ENCODE assay signal across 27 mouse cellular contexts in the genomic region with DNA sequence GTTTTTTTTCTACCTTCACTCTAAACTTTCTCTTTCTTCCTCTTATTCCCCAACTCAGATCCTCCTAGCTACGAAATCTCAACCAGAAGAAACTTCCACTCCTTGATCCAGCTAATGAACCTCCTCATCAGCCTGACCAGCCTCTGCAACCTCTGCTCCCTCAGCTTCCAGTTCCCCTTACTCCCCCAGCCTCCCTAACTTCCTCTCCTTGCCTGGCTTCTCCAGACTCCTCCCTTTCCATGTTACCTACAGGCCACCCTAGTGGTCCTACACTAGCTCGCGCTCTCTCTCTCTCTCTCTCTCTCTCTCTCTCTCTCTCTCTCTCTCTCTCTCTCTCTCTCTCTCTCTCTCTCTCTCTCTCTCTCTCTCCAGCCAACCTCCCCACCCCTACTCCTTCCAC. TPM values are rescaled to one million over a fixed set of nuclear protein-coding genes. Genes with fewer than 3 reads are reported as not detected.
DNase-seq lines count a peak whose midpoint lies in the region; ATAC-seq lines count a peak whose summit lies in the region.
"Had no signal": no experiment of that assay in that cellular context is flagged by ENCODE, and none has a peak within 500 bp of the region (broad histone marks: within the 10 kb centered on the region; RNA-seq: fewer than 3 reads in every experiment).

No protein-coding gene starts in this region.

- no peaks in the 10 kb centered on the region for H3K36me3 ChIP-seq in midbrain, embryonic 10.5 days
- no peaks in the 10 kb centered on the region for H3K36me3 ChIP-seq in midbrain, embryonic 16.5 days (ENCODE audit: control insufficient read depth, insufficient read depth, low read length)
- no peaks in the 10 kb centered on the region for H3K36me3 ChIP-seq in kidney, embryonic 16.5 days (ENCODE audit: insufficient read depth, low read length)
- H3K36me3 ChIP-seq: embryonic facial prominence, embryonic 10.5 days; embryonic facial prominence, embryonic 12.5 days; forebrain, embryonic 15.5 days had no signal

- no peaks in the 10 kb centered on the region for H3K9me3 ChIP-seq in midbrain, embryonic 10.5 days (replicated peaks)
- no peaks in the 10 kb centered on the region for H3K9me3 ChIP-seq in midbrain, embryonic 16.5 days (replicated peaks; ENCODE audit: control insufficient read depth, low read length, poor library complexity, severe bottlenecking)
- no peaks in the 10 kb centered on the region for H3K9me3 ChIP-seq in kidney, embryonic 16.5 days (ENCODE audit: low read length)
- H3K9me3 ChIP-seq: embryonic facial prominence, embryonic 10.5 days; embryonic facial prominence, embryonic 12.5 days; forebrain, embryonic 13.5 days; forebrain, embryonic 15.5 days had no signal

- H3K27me3 ChIP-seq in midbrain, embryonic 10.5 days (ENCODE audit: low read depth, poor library complexity, severe bottlenecking): no peaks in the 10 kb centered on the region
- no peaks in the 10 kb centered on the region for H3K27me3 ChIP-seq in midbrain, embryonic 16.5 days (ENCODE audit: control insufficient read depth, insufficient read depth, low read depth, low read length)
- no peaks in the 10 kb centered on the region for H3K27me3 ChIP-seq in kidney, embryonic 16.5 days (ENCODE audit: insufficient read depth, low read length)
- H3K27me3 ChIP-seq: embryonic facial prominence, embryonic 12.5 days; forebrain, embryonic 13.5 days; forebrain, embryonic 15.5 days had no signal

- no peak overlapping the region for H3K27ac ChIP-seq in midbrain, embryonic 10.5 days (replicated peaks)
- no peak overlapping the region for H3K27ac ChIP-seq in midbrain, embryonic 16.5 days (ENCODE audit: low read length)
- no peak overlapping the region for H3K27ac ChIP-seq in kidney, embryonic 16.5 days (ENCODE audit: low read length)
- H3K27ac ChIP-seq: embryonic facial prominence, embryonic 10.5 days; embryonic facial prominence, embryonic 12.5 days; forebrain, embryonic 13.5 days; forebrain, embryonic 15.5 days had no signal

- no peak overlapping the region for H3K4me2 ChIP-seq in midbrain, embryonic 16.5 days (ENCODE audit: low read length)
- H3K4me2 ChIP-seq in kidney, embryonic 16.5 days (replicated peaks; ENCODE audit: low read depth, low read length): no peak overlapping the region
- H3K4me2 ChIP-seq: embryonic facial prominence, embryonic 12.5 days; forebrain, embryonic 13.5 days; forebrain, embryonic 15.5 days had no signal

- H3K4me3 ChIP-seq in midbrain, embryonic 10.5 days: no peak overlapping the region
- H3K4me3 ChIP-seq in midbrain, embryonic 16.5 days (ENCODE audit: low read depth, low read length): no peak overlapping the region
- H3K4me3 ChIP-seq in kidney, embryonic 16.5 days (ENCODE audit: low read length): no peak overlapping the region
- H3K4me3 ChIP-seq: embryonic facial prominence, embryonic 10.5 days; embryonic facial prominence, embryonic 12.5 days; forebrain, embryonic 13.5 days; forebrain, embryonic 15.5 days had no signal

- WGBS in midbrain, embryonic 10.5 days: 76% methylated on average over 3 of the region's 3 CpGs
- 81% methylated on average over 3 of the region's 3 CpGs for WGBS in midbrain, embryonic 16.5 days
- whole genome bisulfite sequencing in kidney, embryonic 16.5 days: 67% methylated on average over 3 of the region's 3 CpGs

- peak; percentile 5 for DNase-seq in midbrain, embryonic 10.5 days (ENCODE audit: low spot score)
- DNase-seq in lung, postnatal 4 days: no peak
- DNase-seq: adrenal gland, adult 2 months; adrenal gland, postnatal 10 days; adrenal gland, postnatal 25 days; cerebellum, adult 11 months; cerebellum, adult 18-20 months; cerebellum, adult 8-10 months; cerebellum, adult 9-11 months; cerebellum, postnatal 14 days; cerebellum, postnatal 36 days had no signal

- no peak for ATAC-seq in midbrain, embryonic 16.5 days
- 0 out of 2 replicates have a peak, but pooled peaks have one; percentile 22 for ATAC-seq in common myeloid progenitor, adult 5-6 weeks (replicated peaks; ENCODE audit: low read depth, poor library complexity, severe bottlenecking)
- ATAC-seq in granulocyte monocyte progenitor cell, adult 5-6 weeks (replicated peaks; ENCODE audit: poor library complexity, severe bottlenecking): peak; percentile 72
- peak; percentile 50; the same call in 1 of the 2 replicates for ATAC-seq in megakaryocyte progenitor cell, adult 5-6 weeks (replicated peaks; ENCODE audit: poor library complexity)
- no peak for ATAC-seq in kidney, embryonic 16.5 days (ENCODE audit: low FRiP score, low TSS enrichment)
- ATAC-seq: forebrain, embryonic 13.5 days; forebrain, embryonic 15.5 days had no signal

- no peaks in the 10 kb centered on the region for H3K4me1 ChIP-seq in midbrain, embryonic 10.5 days
- no peaks in the 10 kb centered on the region for H3K4me1 ChIP-seq in midbrain, embryonic 16.5 days (ENCODE audit: control insufficient read depth, insufficient read depth, low read length)
- H3K4me1 ChIP-seq in kidney, embryonic 16.5 days (ENCODE audit: insufficient read depth, low read length): no peaks in the 10 kb centered on the region
- H3K4me1 ChIP-seq: embryonic facial prominence, embryonic 10.5 days; embryonic facial prominence, embryonic 12.5 days; forebrain, embryonic 13.5 days; forebrain, embryonic 15.5 days had no signal

- no peak overlapping the region for H3K9ac ChIP-seq in midbrain, embryonic 16.5 days (ENCODE audit: low read depth, low read length)
- H3K9ac ChIP-seq in kidney, embryonic 16.5 days (replicated peaks; ENCODE audit: low read length): no peak overlapping the region
- H3K9ac ChIP-seq: embryonic facial prominence, embryonic 12.5 days; forebrain, embryonic 13.5 days; forebrain, embryonic 15.5 days had no signal

RNA-seq across cellular contexts. Expression of gene Fkbp6, which starts 33.7 kb away (rescaled TPM):
- polyA plus RNA-seq in midbrain, embryonic 10.5 days (2016; fragmentation: Nextera tagmentation; extraction: Ambion mirVana): 0.11 TPM in 1 of 2 replicates, not detected in the other
- 0.34 and 0.45 TPM in 2 replicates for polyA plus RNA-seq in midbrain, embryonic 16.5 days (2015; fragmentation: Nextera tagmentation; extraction: Ambion mirVana)
- not detected in 2 replicates for total RNA-seq in common myeloid progenitor, adult 5-6 weeks (2017)
- total RNA-seq in granulocyte monocyte progenitor cell, adult 5-6 weeks (2014; fragmentation: Nextera tagmentation): 0.62 TPM in 1 of 2 replicates, not detected in the other
- total RNA-seq in granulocyte monocyte progenitor cell, adult 5-6 weeks (2017): 0.34 TPM in 1 of 2 replicates, not detected in the other
- not detected in 2 replicates for total RNA-seq in megakaryocyte progenitor cell, adult 5-6 weeks (2015)
- 0.25 TPM in 1 of 2 replicates, not detected in the other for total RNA-seq in megakaryocyte progenitor cell, adult 5-6 weeks (2017)
- 0.23 and 0.50 TPM in 2 replicates for polyA plus RNA-seq in kidney, embryonic 16.5 days (2015; fragmentation: Nextera tagmentation; extraction: Ambion mirVana)
- total RNA-seq: adrenal gland, adult 2 months had no signal
- polyA plus RNA-seq: adrenal gland, adult 2 months; C2C12; embryonic facial prominence, embryonic 10.5 days; embryonic facial prominence, embryonic 12.5 days; embryonic facial prominence, embryonic 14.5 days; forebrain, embryonic 13.5 days had no signal

RNA-seq across cellular contexts. Expression of gene Trim50, which starts 36.9 kb away (rescaled TPM):
- not detected in 2 replicates for polyA plus RNA-seq in midbrain, embryonic 10.5 days (2016; fragmentation: Nextera tagmentation; extraction: Ambion mirVana)
- not detected in 2 replicates for polyA plus RNA-seq in midbrain, embryonic 16.5 days (2015; fragmentation: Nextera tagmentation; extraction: Ambion mirVana)
- total RNA-seq in common myeloid progenitor, adult 5-6 weeks (2017): not detected in 2 replicates
- total RNA-seq in granulocyte monocyte progenitor cell, adult 5-6 weeks (2014; fragmentation: Nextera tagmentation): not detected in 2 replicates
- not detected in 2 replicates for total RNA-seq in granulocyte monocyte progenitor cell, adult 5-6 weeks (2017)
- total RNA-seq in megakaryocyte progenitor cell, adult 5-6 weeks (2015): not detected in 2 replicates
- not detected in 2 replicates for total RNA-seq in megakaryocyte progenitor cell, adult 5-6 weeks (2017)
- not detected in 2 replicates for polyA plus RNA-seq in kidney, embryonic 16.5 days (2015; fragmentation: Nextera tagmentation; extraction: Ambion mirVana)
- total RNA-seq: adrenal gland, adult 2 months; adrenal gland, postnatal 10 days; adrenal gland, postnatal 25 days; ES-E14; MEL had no signal
- polyA plus RNA-seq: adrenal gland, adult 2 months; brain, embryonic 14.5 days; C2C12; cortical plate, adult 2 months; embryonic facial prominence, embryonic 10.5 days; embryonic facial prominence, embryonic 12.5 days; embryonic facial prominence, embryonic 14.5 days; forebrain, embryonic 11.5 days; forebrain, embryonic 13.5 days; forebrain, embryonic 15.5 days had no signal

RNA-seq across cellular contexts. Expression of gene Nsun5, which starts 53.6 kb away (rescaled TPM):
- polyA plus RNA-seq in midbrain, embryonic 10.5 days (2016; fragmentation: Nextera tagmentation; extraction: Ambion mirVana): 45.2 and 46.0 TPM in 2 replicates
- 34.1 and 36.4 TPM in 2 replicates for polyA plus RNA-seq in midbrain, embryonic 16.5 days (2015; fragmentation: Nextera tagmentation; extraction: Ambion mirVana)
- 16.8 and 23.2 TPM in 2 replicates for total RNA-seq in common myeloid progenitor, adult 5-6 weeks (2017)
- total RNA-seq in granulocyte monocyte progenitor cell, adult 5-6 weeks (2014; fragmentation: Nextera tagmentation): 23.9 and 30.8 TPM in 2 replicates
- 22.7 and 23.3 TPM in 2 replicates for total RNA-seq in granulocyte monocyte progenitor cell, adult 5-6 weeks (2017)
- 15.8 and 18.2 TPM in 2 replicates for total RNA-seq in megakaryocyte progenitor cell, adult 5-6 weeks (2015)
- 22.0 and 24.3 TPM in 2 replicates for total RNA-seq in megakaryocyte progenitor cell, adult 5-6 weeks (2017)
- polyA plus RNA-seq in kidney, embryonic 16.5 days (2015; fragmentation: Nextera tagmentation; extraction: Ambion mirVana): 40.1 and 40.5 TPM in 2 replicates

Comparison
In these comparisons a context has a peak if more than half of its experiments do, and no peak if none do; other contexts are left out.
1. ATAC-seq: peak in common myeloid progenitor, adult 5-6 weeks (single experiment), granulocyte monocyte progenitor cell, adult 5-6 weeks (single experiment) and megakaryocyte progenitor cell, adult 5-6 weeks (single experiment); none in midbrain, embryonic 16.5 days (single experiment) and kidney, embryonic 16.5 days (single experiment).